Mouse (Mus musculus) intestine, embryonic 14.5 days (tissue): ENCODE data around the gene Nccrp1. TPM values are rescaled to one million over a fixed set of nuclear protein-coding genes. Genes with fewer than 3 reads are reported as not detected.

Source experiments
- ATAC-seq: fragments of 200-750 bp; cut with Nextera tagmentation; replicated peaks from 2 replicates; pipeline ENCODE4 v1.8.0; 2017; ENCODE audit warnings: low read depth, moderate number of reproducible peaks, moderate TSS enrichment, moderate library complexity; ENCODE audit not compliant: low FRiP score, low TSS enrichment
- DNase-seq: peaks from one replicate; pipeline ENCODE4 v3.0.0-alpha.2; 2018; ENCODE audit warnings: low spot score
- H3K27ac ChIP-seq: fragments of 300-500 bp; sonication (generic); 2 replicates; pipeline ENCODE4 v1.5.1; 2014; ENCODE audit warnings: low read depth, mild to moderate bottlenecking, control low read depth
- H3K27me3 ChIP-seq: fragments of 300-500 bp; sonication (generic); replicated peaks from 2 replicates; pipeline ENCODE4 v1.6.1; 2014; ENCODE audit warnings: low read length, control low read depth; ENCODE audit not compliant: control insufficient read depth, insufficient read depth
- H3K36me3 ChIP-seq: fragments of 300-500 bp; sonication (generic); 2 replicates; pipeline ENCODE4 v1.6.1; 2014; ENCODE audit warnings: low read length, control low read depth; ENCODE audit not compliant: control insufficient read depth, insufficient read depth
- H3K4me1 ChIP-seq: fragments of 300-500 bp; sonication (generic); replicated peaks from 2 replicates; pipeline ENCODE4 v1.6.1; 2014; ENCODE audit warnings: low read length, control low read depth, mixed read lengths; ENCODE audit not compliant: control insufficient read depth, insufficient read depth
- H3K4me2 ChIP-seq: fragments of 300-500 bp; sonication (generic); 2 replicates; pipeline ENCODE4 v1.6.1; 2014; ENCODE audit warnings: low read length
- H3K4me3 ChIP-seq: fragments of 300-500 bp; sonication (generic); 2 replicates; pipeline ENCODE4 v1.5.1; 2014; ENCODE audit warnings: low read depth, low read length, control low read depth, mixed read lengths
- H3K9ac ChIP-seq: fragments of 300-500 bp; sonication (generic); 2 replicates; pipeline ENCODE4 v1.6.1; 2014; ENCODE audit warnings: mild to moderate bottlenecking, low read length
- H3K9me3 ChIP-seq: fragments of 300-500 bp; sonication (generic); 2 replicates; pipeline ENCODE4 v1.6.1; 2016; ENCODE audit warnings: low read length, control low read depth; ENCODE audit not compliant: control insufficient read depth
- WGBS: fragments of 180-500 bp; shearing (Covaris S2); extraction: QIAGEN DNeasy Blood & Tissue Kit; methylation state at CpG from one replicate; pipeline ENCODE4 v1.1.7; 2014; 5-methylcytosine and 5-hydroxymethylcytosine counted together
- polyA plus RNA-seq: library from polyadenylated mRNA; unstranded; fragments of >200 nt; fragmentation: Nextera tagmentation; extraction: Ambion mirVana; gene quantifications from 2 replicates; pipeline ENCODE4 v1.2.1, GENCODE M21; 2014

Gene Nccrp1
- polyA plus RNA-seq, 1 experiment from 2014 or later = not detected

GRCm38 (mm10) chr7:28573236-28573635 lies 26.2 kb upstream of the Nccrp1 start:
- no peak for DNase-seq
- H3K4me1 ChIP-seq = peaks cover 40% of the 10 kb centered on the region
- H3K9ac ChIP-seq = no peak overlapping the region
- H3K4me2 ChIP-seq = no peak overlapping the region
- no peak overlapping the region for H3K4me3 ChIP-seq
- no peak for ATAC-seq
- H3K27ac ChIP-seq = no peak overlapping the region
- H3K9me3 ChIP-seq = no peaks in the 10 kb centered on the region
- peaks cover 18% of the 10 kb centered on the region for H3K36me3 ChIP-seq
- 86% methylated on average over 3 of the region's 3 CpGs for WGBS
- H3K27me3 ChIP-seq = no peaks in the 10 kb centered on the region

- H3K4me2 ChIP-seq = no peak overlapping the region
- H3K9me3 ChIP-seq = no peaks in the 10 kb centered on the region
- H3K4me1 ChIP-seq = peaks cover 38% of the 10 kb centered on the region
- WGBS = 71% methylated on average over 5 of the region's 5 CpGs
- ATAC-seq (no peak), DNase-seq (no peak)
- H3K27me3 ChIP-seq = no peaks in the 10 kb centered on the region
- H3K27ac ChIP-seq = no peak overlapping the region
- peaks cover 24% of the 10 kb centered on the region for H3K36me3 ChIP-seq
- no peak overlapping the region for H3K4me3 ChIP-seq
- H3K9ac ChIP-seq = no peak overlapping the region
Observed at GRCm38 (mm10) chr7:28572689-28573088, 25.6 kb upstream of the Nccrp1 start.

GRCm38 (mm10) chr7:28570982-28571682 lies 24.1 kb upstream of the Nccrp1 start:
- no peak overlapping the region for H3K4me2 ChIP-seq
- H3K36me3 ChIP-seq = peaks cover 39% of the 10 kb centered on the region
- ATAC-seq = no peak
- no peak overlapping the region for H3K4me3 ChIP-seq
- H3K9me3 ChIP-seq = no peaks in the 10 kb centered on the region
- H3K4me1 ChIP-seq = peaks cover 30% of the 10 kb centered on the region; the same call in 1 of the 2 replicates
- DNase-seq = no peak
- WGBS = 25% methylated on average over 5 of the region's 5 CpGs
- no peaks in the 10 kb centered on the region for H3K27me3 ChIP-seq
- no peak overlapping the region for H3K9ac ChIP-seq
- peak overlapping the region; percentile 77 for H3K27ac ChIP-seq

DNA sequence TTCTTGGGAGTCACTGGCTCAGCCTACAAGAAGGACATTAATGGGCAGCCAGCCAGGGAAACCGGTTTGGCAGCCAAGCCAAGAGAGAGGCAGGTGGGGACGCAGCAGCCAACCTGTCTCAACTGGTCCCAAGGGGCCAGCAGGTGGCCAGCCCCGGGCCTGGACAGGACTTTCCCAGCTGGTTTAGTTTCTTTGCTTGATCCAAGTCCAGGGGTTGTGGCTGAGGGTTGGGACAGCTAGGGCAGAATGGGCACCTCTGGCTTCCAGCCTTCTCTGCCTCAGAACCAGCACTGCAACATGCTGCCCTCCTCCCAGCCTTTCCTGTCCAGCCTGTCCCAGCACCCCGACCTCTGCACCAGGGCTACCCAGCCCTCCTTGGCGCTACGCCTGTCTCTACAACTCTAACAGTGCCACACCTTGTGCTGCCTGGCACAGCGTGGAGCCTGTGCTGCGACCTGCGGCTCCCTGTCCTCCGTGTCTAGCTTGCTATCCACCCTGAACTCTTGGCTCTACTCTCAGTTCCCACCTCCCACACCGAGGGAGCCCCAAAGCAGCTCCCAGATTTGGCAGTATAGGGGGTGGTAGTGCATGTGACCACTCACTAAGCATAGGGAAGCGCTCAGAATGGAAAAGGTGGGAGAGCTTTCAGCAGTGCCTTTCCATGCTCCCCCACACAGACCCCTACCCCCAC lies 23.4 kb upstream of the Nccrp1 start:
- no peak overlapping the region for H3K9ac ChIP-seq
- H3K27me3 ChIP-seq = no peaks in the 10 kb centered on the region
- ATAC-seq (peak; percentile 65), DNase-seq (peak; percentile 84)
- H3K36me3 ChIP-seq = peaks cover 46% of the 10 kb centered on the region
- 65% methylated on average over 12 of the region's 12 CpGs for WGBS
- H3K4me1 ChIP-seq = peaks cover 30% of the 10 kb centered on the region; the same call in 1 of the 2 replicates
- H3K4me2 ChIP-seq = peak overlapping the region; percentile 18
- no peaks in the 10 kb centered on the region for H3K9me3 ChIP-seq
- peak overlapping the region; percentile 77 for H3K27ac ChIP-seq
- no peak overlapping the region for H3K4me3 ChIP-seq

DNA sequence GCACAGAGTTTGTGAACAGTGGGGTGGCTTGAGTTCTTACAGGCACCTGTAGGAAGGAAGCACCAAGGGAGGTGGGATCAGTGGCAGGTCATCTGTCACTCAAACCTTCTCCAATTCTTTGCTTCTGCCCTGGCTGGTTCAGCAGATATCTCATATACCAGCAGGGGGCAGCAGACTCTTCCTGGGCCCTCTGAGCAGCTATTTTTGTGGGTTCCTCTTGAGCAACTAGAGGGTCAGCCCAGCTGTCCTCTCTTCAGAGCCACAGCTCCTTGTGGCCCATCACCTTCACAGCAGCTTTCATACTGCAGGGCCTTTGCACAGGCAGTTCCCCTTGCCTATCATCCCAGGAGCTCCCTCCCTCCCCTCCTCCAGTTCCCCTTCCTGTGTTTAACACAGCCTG lies 21.2 kb upstream of the Nccrp1 start:
- H3K4me1 ChIP-seq = peaks cover 27% of the 10 kb centered on the region; the same call in 1 of the 2 replicates
- H3K4me3 ChIP-seq = no peak overlapping the region
- peak; percentile 83 for DNase-seq
- H3K9me3 ChIP-seq = no peaks in the 10 kb centered on the region
- H3K27ac ChIP-seq = no peak overlapping the region
- no peak for ATAC-seq
- no peak overlapping the region for H3K4me2 ChIP-seq
- peaks cover 66% of the 10 kb centered on the region for H3K36me3 ChIP-seq
- no peaks in the 10 kb centered on the region for H3K27me3 ChIP-seq
- H3K9ac ChIP-seq = no peak overlapping the region

- WGBS = 93% methylated on average over 4 of the region's 4 CpGs
- peaks cover 73% of the 10 kb centered on the region for H3K36me3 ChIP-seq
- H3K4me2 ChIP-seq = no peak overlapping the region
- H3K27me3 ChIP-seq = no peaks in the 10 kb centered on the region
- no peak for DNase-seq
- H3K4me3 ChIP-seq = no peak overlapping the region
- H3K4me1 ChIP-seq = peaks cover 24% of the 10 kb centered on the region; the same call in 1 of the 2 replicates
- H3K9me3 ChIP-seq = no peaks in the 10 kb centered on the region
- H3K9ac ChIP-seq = no peak overlapping the region
- no peak overlapping the region for H3K27ac ChIP-seq
- ATAC-seq = no peak
Observed at GRCm38 (mm10) chr7:28567539-28567938, 20.5 kb upstream of the Nccrp1 start.

DNA sequence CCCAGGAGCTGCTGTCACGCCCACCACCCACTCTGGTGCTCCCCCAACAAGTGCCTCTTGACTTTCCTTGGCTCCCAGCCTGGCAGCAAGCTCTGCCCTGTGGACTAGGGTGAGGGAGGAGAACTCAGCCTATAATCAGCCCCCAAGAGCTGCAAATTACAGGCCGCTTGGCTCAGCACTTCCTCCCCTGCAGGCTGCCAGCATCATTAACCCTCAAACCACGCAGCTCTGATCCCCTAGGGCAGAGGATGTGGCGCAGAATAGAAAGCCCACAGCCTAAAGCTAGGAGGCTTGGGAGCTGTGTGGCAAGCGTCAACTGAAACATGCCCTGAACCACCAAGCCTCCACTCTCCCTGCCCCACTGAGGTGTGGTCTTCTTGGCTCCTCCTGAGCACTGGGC lies 18.4 kb upstream of the Nccrp1 start:
- H3K4me1 ChIP-seq = peaks cover 5% of the 10 kb centered on the region; the same call in 1 of the 2 replicates
- no peak overlapping the region for H3K9ac ChIP-seq
- H3K4me2 ChIP-seq = no peak overlapping the region
- 85% methylated on average over 5 of the region's 5 CpGs for WGBS
- H3K36me3 ChIP-seq = peaks cover 95% of the 10 kb centered on the region
- H3K27me3 ChIP-seq = no peaks in the 10 kb centered on the region
- H3K27ac ChIP-seq = no peak overlapping the region
- H3K4me3 ChIP-seq = no peak overlapping the region
- no peak for ATAC-seq
- H3K9me3 ChIP-seq = no peaks in the 10 kb centered on the region
- DNase-seq = no peak

GRCm38 (mm10) chr7:28562951-28563350 lies 15.9 kb upstream of the Nccrp1 start:
- no peaks in the 10 kb centered on the region for H3K27me3 ChIP-seq
- no peak overlapping the region for H3K4me3 ChIP-seq
- H3K9me3 ChIP-seq = no peaks in the 10 kb centered on the region
- 92% methylated on average over 13 of the region's 13 CpGs for WGBS
- H3K4me2 ChIP-seq = no peak overlapping the region
- H3K27ac ChIP-seq = no peak overlapping the region
- ATAC-seq = no peak
- H3K9ac ChIP-seq = no peak overlapping the region
- peaks cover 97% of the 10 kb centered on the region for H3K36me3 ChIP-seq
- no peak for DNase-seq
- H3K4me1 ChIP-seq = no peaks in the 10 kb centered on the region
